Mouse (Mus musculus) 3T3-L1 (cell line): ENCODE results near the gene Gm21987.

ENCODE experiments used
- DNase-seq: peaks from one replicate; pipeline ENCODE4 v3.0.0-alpha.2; 2015; ENCODE audit warnings: low read depth, low spot score

The Gm21987 gene

GRCm38 (mm10) chr16:38395060-38395730 lies 48.4 kb downstream of the Gm21987 start:
- peak; percentile 20 for DNase-seq

- DNase-seq: peak; percentile 97
These were observed 49.3 kb downstream of the Gm21987 start for GRCm38 (mm10) chr16:38396155-38396554.

GRCm38 (mm10) chr16:38398266-38398665 lies 51.4 kb downstream of the Gm21987 start:
- DNase-seq: no peak

GRCm38 (mm10) chr16:38399076-38399475 lies 52.2 kb downstream of the Gm21987 start:
- no peak for DNase-seq

GRCm38 (mm10) chr16:38399531-38400231 lies 52.8 kb downstream of the Gm21987 start:
- DNase-seq: peak; percentile 58

- DNase-seq: no peak
These were observed 53.6 kb downstream of the Gm21987 start for GRCm38 (mm10) chr16:38400311-38400960.

- DNase-seq: no peak
These were observed 54.6 kb downstream of the Gm21987 start for GRCm38 (mm10) chr16:38401468-38401867.

GRCm38 (mm10) chr16:38403639-38404038 lies 56.8 kb downstream of the Gm21987 start:
- no peak for DNase-seq

- DNase-seq: no peak
These were observed 59.5 kb downstream of the Gm21987 start for GRCm38 (mm10) chr16:38406293-38406692.

GRCm38 (mm10) chr16:38406708-38407107 lies 59.9 kb downstream of the Gm21987 start:
- no peak for DNase-seq

- no peak for DNase-seq
These were observed 60.7 kb downstream of the Gm21987 start for GRCm38 (mm10) chr16:38407584-38407983.

- DNase-seq: no peak
These were observed 61.6 kb downstream of the Gm21987 start for GRCm38 (mm10) chr16:38408416-38408815.
